Mouse (Mus musculus): ENCODE measurements around the gene Skap2.

GRCm38 (mm10) chr6:52005616-52005962 is 6.8 kb downstream of the Skap2 start:
- TF ChIP-seq CTCF (IDR thresholded peaks at IDR 0.05; ENCODE audit: extremely low read depth, insufficient read depth, insufficient read length, insufficient replicate concordance) (no peak), POLR2A (IDR thresholded peaks at IDR 0.05; ENCODE audit: low read depth, low read length) (no peak)
